Mouse (Mus musculus) liver, postnatal 0 days (tissue): ENCODE measurements around the gene Psd.

Source experiments
- CTCF ChIP-seq: sonication (generic); IDR thresholded peaks from 2 replicates; pipeline ENCODE4 v1.5.1; 2016; ENCODE audit warnings: antibody characterized with exemption, low read depth
- EP300 ChIP-seq: IDR thresholded peaks from 2 replicates; pipeline ENCODE4 v1.6.1; 2016; ENCODE audit warnings: antibody characterized with exemption, low read depth, mild to moderate bottlenecking

DNA sequence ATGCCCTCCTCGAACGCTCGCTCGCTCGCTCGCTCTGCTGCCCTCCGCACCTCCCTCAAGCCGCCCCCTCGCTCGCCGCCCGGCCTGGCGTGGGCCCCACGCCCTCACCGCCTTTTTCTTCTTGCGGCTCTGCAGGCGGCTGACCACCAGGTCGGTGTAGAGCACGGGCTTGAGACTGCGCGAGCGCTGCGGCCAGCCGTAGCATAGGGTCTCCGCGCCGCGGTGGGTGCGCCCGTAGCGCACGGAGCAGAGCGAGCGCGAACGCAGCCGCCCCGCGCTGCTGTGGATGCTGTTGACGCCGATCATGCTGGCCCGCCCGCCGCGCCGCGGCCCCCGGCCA, 9.4 kb downstream of the Psd start:
- TF ChIP-seq CTCF = no peak
- TF ChIP-seq EP300 = no peak
